Mouse (Mus musculus) macrophage (primary cell): ENCODE data around the gene 1700013F07Rik. TPM values are rescaled to one million over a fixed set of nuclear protein-coding genes. Genes with fewer than 3 reads are reported as not detected.
"Not testable (repeated sequence)": the region's sequence is repeated elsewhere in the genome, so short reads cannot be mapped to it uniquely, and the experiment has no call there.

Experiments
- H3K27ac ChIP-seq: fragments of 350-480 bp; formaldehyde crosslinking; 2 replicates; pipeline ENCODE4 v1.9.0; 2021
- H3K36me3 ChIP-seq: fragments of 350-480 bp; formaldehyde crosslinking; 2 replicates; pipeline ENCODE4 v1.9.0; 2021; ENCODE audit errors: inconsistent target
- H3K4me3 ChIP-seq: fragments of 350-480 bp; formaldehyde crosslinking; 2 replicates; pipeline ENCODE4 v1.9.0; 2021; ENCODE audit errors: inconsistent target
- H3K79me2 ChIP-seq: fragments of 350-480 bp; formaldehyde crosslinking; 2 replicates; pipeline ENCODE4 v1.9.0; 2021; ENCODE audit errors: inconsistent target
- WGBS: methylation state at CpG from one replicate; pipeline ENCODE4 v1.1.7; 2026; ENCODE audit warnings: inconsistent platforms; ENCODE audit not compliant: missing documents; 5-methylcytosine and 5-hydroxymethylcytosine counted together
- polyA plus RNA-seq: library from polyadenylated mRNA; stranded (reverse); fragments of 250-400 nt; gene quantifications from 3 replicates; pipeline ENCODE4 v1.2.4, GENCODE M21; 2018; ENCODE audit warnings: inconsistent platforms
- total RNA-seq, 78 experiments: library from RNA; depleted of rRNA; stranded (reverse); fragments of 250-400 nt; gene quantifications; 1 replicate in 9 of 78; 2 replicates in 24 of 78; 3 replicates in 43 of 78; 4 replicates in 2 of 78; pipeline ENCODE4 v1.2.4; 2018; ENCODE audit warnings: inconsistent platforms in 56 of 78

1700013F07Rik gene
- total RNA-seq (2018; cell fraction: chromatin; rRNA removed): not detected
- total RNA-seq (2018; cell fraction: cytosol; rRNA removed): not detected
- total RNA-seq (2018; cell fraction: nucleus; rRNA removed): not detected
- not detected in 3 replicates for polyA plus RNA-seq

DNA sequence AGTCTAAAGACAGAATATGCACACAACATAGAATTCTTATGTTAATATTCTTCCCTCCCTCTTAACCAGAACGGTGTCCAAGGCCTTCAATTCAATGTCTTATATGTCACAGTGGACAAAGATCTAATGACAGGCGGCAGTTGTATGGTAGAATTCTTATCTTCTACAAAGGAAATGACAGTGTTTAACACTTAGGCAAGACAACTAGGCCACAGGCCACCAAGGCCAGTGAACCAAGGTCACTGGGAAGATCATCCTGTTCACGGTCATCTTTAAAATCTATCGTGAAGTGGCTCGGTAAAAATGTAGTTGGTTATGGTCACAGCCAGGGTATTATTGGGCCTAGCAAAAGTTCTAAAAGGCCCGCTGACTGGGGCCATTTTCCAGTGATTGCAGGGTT, at the start of gene 1700013F07Rik:
Gene 1700013F07Rik (plus strand): TSS at position 200 of the 400 bp plus-strand sequence.
- Histone ChIP-seq H3K27ac (no peak within 1 kb of the TSS), H3K4me3 (no peak within 1 kb of the TSS), H3K79me2 (no peaks in the 10 kb centered on the region), H3K36me3 (no peaks in the 10 kb centered on the region)
- WGBS: 93% methylated on average over 6 of the region's 6 CpGs

DNA sequence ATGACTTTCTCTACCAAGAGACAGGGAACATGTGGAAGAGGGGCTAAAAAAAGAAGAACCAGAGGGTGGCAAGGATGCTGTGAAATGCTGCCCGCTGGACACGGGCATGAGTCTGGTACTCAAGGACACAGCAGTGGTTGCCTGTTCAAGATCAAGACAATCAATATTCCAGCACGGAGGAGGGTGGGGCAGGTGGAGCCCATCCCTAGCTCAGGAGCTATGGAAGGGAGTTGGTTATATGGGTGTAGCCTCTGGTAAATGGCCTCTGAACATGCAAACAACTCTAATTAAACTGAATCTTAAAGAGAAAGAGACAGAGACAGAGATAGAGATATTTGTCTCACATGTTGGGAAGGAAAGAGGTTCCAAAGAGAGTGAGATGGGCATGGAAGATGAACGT, 49.2 kb upstream of the 1700013F07Rik start:
- Histone ChIP-seq H3K79me2 (no peaks in the 10 kb centered on the region), H3K36me3 (no peaks in the 10 kb centered on the region), H3K27ac (no peak overlapping the region), H3K4me3 (no peak overlapping the region)
- WGBS: 88% methylated on average over 4 of the region's 4 CpGs

GRCm38 (mm10) chr3:108489968-108490367, 44.0 kb upstream of the 1700013F07Rik start:
- H3K36me3 ChIP-seq: no peaks in the 10 kb centered on the region
- no peak overlapping the region for H3K27ac ChIP-seq
- 63% methylated on average over 3 of the region's 3 CpGs for WGBS
- H3K79me2 ChIP-seq: no peaks in the 10 kb centered on the region
- H3K4me3 ChIP-seq: no peak overlapping the region

DNA sequence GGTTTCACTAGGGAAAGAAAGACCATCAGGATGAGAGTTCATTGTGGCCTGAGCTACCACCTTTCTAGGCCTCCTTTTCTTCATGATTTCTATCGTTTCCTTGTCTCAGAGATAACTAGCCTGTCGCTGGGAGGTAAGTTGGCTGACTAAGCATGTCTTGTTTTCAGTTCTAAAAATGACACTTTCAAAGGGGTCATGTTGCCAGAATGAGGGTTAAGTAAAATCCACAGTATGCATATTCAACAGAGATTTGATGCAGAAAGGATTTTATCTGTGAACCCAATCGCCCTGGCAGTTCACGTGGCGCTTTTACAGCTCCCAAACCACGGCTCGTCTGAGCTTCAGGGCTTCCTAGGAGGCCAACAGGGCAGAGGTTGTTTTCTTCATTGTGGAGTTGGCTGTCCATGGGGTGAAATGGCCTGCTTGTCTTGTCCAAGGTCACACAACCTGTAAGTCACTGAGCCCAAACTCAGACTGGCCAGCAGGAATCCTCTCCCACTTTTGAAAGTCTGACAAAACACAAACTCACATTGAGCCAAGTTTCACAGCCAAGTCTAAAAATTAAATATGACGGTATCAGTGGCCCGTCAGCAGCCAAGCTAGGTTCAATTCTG, 39.0 kb upstream of the 1700013F07Rik start:
- no peaks in the 10 kb centered on the region for H3K36me3 ChIP-seq
- no peaks in the 10 kb centered on the region for H3K79me2 ChIP-seq
- no peak overlapping the region for H3K27ac ChIP-seq
- H3K4me3 ChIP-seq: no peak overlapping the region
- WGBS: 93% methylated on average over 9 of the region's 9 CpGs

GRCm38 (mm10) chr3:108495486-108495885, 38.5 kb upstream of the 1700013F07Rik start:
- Histone ChIP-seq H3K4me3 (no peak overlapping the region), H3K79me2 (no peaks in the 10 kb centered on the region), H3K36me3 (no peaks in the 10 kb centered on the region), H3K27ac (no peak overlapping the region)
- 74% methylated on average over 4 of the region's 4 CpGs for WGBS

- Histone ChIP-seq H3K79me2 (no peaks in the 10 kb centered on the region), H3K36me3 (no peaks in the 10 kb centered on the region), H3K4me3 (no peak overlapping the region), H3K27ac (no peak overlapping the region)
- 72% methylated on average over 9 of the region's 9 CpGs for WGBS
These were observed 36.3 kb upstream of the 1700013F07Rik start for GRCm38 (mm10) chr3:108497602-108498001.

- no peaks in the 10 kb centered on the region for H3K79me2 ChIP-seq
- 92% methylated on average over 8 of the region's 8 CpGs for WGBS
- H3K36me3 ChIP-seq: no peaks in the 10 kb centered on the region
- no peak overlapping the region for H3K27ac ChIP-seq
- no peak overlapping the region for H3K4me3 ChIP-seq
These were observed 34.1 kb upstream of the 1700013F07Rik start for GRCm38 (mm10) chr3:108499826-108500225.

GRCm38 (mm10) chr3:108501411-108501810, 32.5 kb upstream of the 1700013F07Rik start:
- not testable (repeated sequence) for H3K4me3 ChIP-seq, H3K27ac ChIP-seq, H3K36me3 ChIP-seq, H3K79me2 ChIP-seq
- WGBS: 81% methylated on average over 3 of the region's 3 CpGs

- Histone ChIP-seq H3K4me3 (no peak overlapping the region), H3K27ac (no peak overlapping the region), H3K36me3 (no peaks in the 10 kb centered on the region), H3K79me2 (no peaks in the 10 kb centered on the region)
- 52% methylated on average over 4 of the region's 4 CpGs for WGBS
These were observed 30.0 kb upstream of the 1700013F07Rik start for GRCm38 (mm10) chr3:108503908-108504307.

- H3K36me3 ChIP-seq: no peaks in the 10 kb centered on the region
- no peak overlapping the region for H3K4me3 ChIP-seq
- no peak overlapping the region for H3K27ac ChIP-seq
- WGBS: 82% methylated on average over 3 of the region's 4 CpGs
- no peaks in the 10 kb centered on the region for H3K79me2 ChIP-seq
These were observed 25.0 kb upstream of the 1700013F07Rik start for GRCm38 (mm10) chr3:108508745-108509474.

DNA sequence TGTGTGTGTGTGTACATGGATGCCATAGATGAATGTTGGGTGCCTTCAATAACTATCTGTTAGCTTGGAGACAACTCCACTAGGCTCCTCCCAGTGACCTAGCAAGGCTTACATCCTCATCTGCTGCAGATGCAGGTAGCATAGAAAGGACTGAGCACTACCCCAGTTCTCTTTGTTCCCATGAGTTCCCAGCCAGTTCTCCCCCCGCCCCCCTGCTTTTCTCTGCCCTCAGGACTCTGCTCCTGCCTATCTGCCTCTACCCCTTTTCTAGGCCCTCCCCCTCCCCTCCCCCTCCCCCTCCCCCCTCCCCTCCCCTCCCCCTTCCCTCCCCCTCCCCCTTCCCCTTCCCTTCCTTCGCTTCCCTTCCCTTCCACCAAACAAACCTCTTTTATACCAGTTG, 23.8 kb upstream of the 1700013F07Rik start:
- Histone ChIP-seq H3K27ac (no peak overlapping the region), H3K36me3 (no peaks in the 10 kb centered on the region), H3K79me2 (no peaks in the 10 kb centered on the region), H3K4me3 (no peak overlapping the region)
- WGBS: 100% methylated on average over 1 of the region's 2 CpGs

DNA sequence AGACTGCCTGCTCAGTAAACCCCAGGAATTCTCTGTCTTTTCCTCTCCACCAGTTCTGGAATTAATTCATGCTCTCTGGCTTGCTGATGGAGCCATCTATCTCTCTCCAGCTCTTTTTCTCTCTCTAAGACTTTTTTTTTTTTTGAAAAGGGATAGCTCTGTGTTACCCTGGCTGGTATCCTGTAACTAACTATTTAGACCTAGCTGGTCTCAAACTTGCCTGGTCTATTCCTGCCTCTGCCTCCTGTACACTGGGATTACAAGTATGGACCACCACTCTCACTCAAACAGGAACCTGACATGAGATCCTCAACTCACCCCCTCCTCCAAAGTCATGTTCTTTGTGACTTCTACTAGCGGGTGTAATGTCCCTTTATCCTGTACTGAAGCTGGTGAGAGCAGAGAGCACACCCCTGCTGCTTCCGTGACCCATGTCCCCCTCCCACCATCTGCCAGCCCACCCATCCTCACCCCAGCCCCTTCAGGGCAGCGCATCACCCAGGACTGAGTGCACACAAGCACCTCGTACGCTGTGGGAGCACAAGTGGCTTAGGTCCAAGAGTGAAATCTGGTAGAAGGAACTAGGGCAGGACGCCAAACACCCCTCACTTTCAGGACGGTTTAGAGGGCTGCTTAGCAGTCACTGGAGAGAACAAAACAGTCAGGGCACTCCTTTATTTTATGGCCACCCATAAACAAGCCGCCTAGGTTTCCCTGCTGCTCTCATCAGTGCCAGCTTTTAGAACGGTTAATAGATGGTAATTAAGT, 23.1 kb upstream of the 1700013F07Rik start:
- Histone ChIP-seq H3K36me3 (no peaks in the 10 kb centered on the region), H3K4me3 (no peak overlapping the region), H3K27ac (no peak overlapping the region), H3K79me2 (no peaks in the 10 kb centered on the region)
- 38% methylated on average over 8 of the region's 9 CpGs for WGBS

- 81% methylated on average over 3 of the region's 3 CpGs for WGBS
- Histone ChIP-seq H3K27ac (no peak overlapping the region), H3K36me3 (no peaks in the 10 kb centered on the region), H3K4me3 (no peak overlapping the region), H3K79me2 (no peaks in the 10 kb centered on the region)
These were observed 20.5 kb upstream of the 1700013F07Rik start for GRCm38 (mm10) chr3:108513465-108513864.

GRCm38 (mm10) chr3:108518276-108518675, 15.7 kb upstream of the 1700013F07Rik start:
- no peak overlapping the region for H3K27ac ChIP-seq
- WGBS: 77% methylated on average over 4 of the region's 4 CpGs
- no peak overlapping the region for H3K4me3 ChIP-seq
- no peaks in the 10 kb centered on the region for H3K79me2 ChIP-seq
- H3K36me3 ChIP-seq: no peaks in the 10 kb centered on the region

DNA sequence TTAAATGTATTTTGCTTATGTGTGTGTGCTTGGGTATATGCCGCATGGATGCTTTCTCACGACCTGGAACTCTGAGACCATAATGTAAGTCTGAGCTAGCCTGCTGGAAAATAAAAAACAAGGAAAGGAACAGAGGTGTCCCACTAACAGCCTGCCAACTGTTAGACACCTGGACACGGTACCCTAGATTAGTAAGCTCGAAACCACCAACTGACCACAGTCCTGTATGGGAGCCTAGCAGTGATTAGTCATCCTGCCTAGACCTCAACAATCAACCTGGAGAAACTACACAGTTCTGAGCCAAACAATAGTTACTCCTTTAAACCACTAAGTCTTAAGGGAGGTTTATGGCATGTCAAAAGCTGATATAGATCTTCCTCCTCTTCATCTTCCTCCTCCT, 10.5 kb upstream of the 1700013F07Rik start:
- no peak overlapping the region for H3K27ac ChIP-seq
- H3K36me3 ChIP-seq: no peaks in the 10 kb centered on the region
- H3K4me3 ChIP-seq: no peak overlapping the region
- H3K79me2 ChIP-seq: no peaks in the 10 kb centered on the region
- 60% methylated on average over 4 of the region's 4 CpGs for WGBS
